Mouse (Mus musculus): ENCODE data around the gene Zcchc7. TPM values are rescaled to one million over a fixed set of nuclear protein-coding genes. Genes with fewer than 3 reads are reported as not detected.

Zcchc7 gene
- polyA plus RNA-seq, 1 experiment from 2014 or later: 39.5 TPM

- no peak for TF ChIP-seq CTCF (IDR thresholded peaks at IDR 0.05; ENCODE audit: low read depth)
- H3K27me3 ChIP-seq (replicated peaks; ENCODE audit: control insufficient read depth, insufficient read depth, low read length): no peaks in the 10 kb centered on the region
- no peak overlapping the region for H3K4me3 ChIP-seq (ENCODE audit: low read depth, low read length)
- H3K9me3 ChIP-seq (ENCODE audit: control insufficient read depth): no peaks in the 10 kb centered on the region
- H3K4me2 ChIP-seq (replicated peaks; ENCODE audit: low read depth): no peak overlapping the region
- no peak overlapping the region for H3K27ac ChIP-seq (ENCODE audit: low read depth, low read length)
- ATAC-seq: no peak
- H3K36me3 ChIP-seq (ENCODE audit: control insufficient read depth, insufficient read depth): no peaks in the 10 kb centered on the region
- 72% methylated on average over 5 of the region's 5 CpGs for WGBS
- H3K9ac ChIP-seq (ENCODE audit: low read depth, low read length): no peak overlapping the region
- H3K4me1 ChIP-seq (replicated peaks; ENCODE audit: control insufficient read depth, insufficient read depth, low read length): no peaks in the 10 kb centered on the region
These were observed 161.7 kb downstream of the Zcchc7 start for GRCm38 (mm10) chr4:44917312-44917848.

GRCm38 (mm10) chr4:44917907-44918306 is 162.2 kb downstream of the Zcchc7 start:
- Histone ChIP-seq H3K9ac (ENCODE audit: low read depth, low read length) (no peak overlapping the region), H3K36me3 (ENCODE audit: control insufficient read depth, insufficient read depth) (no peaks in the 10 kb centered on the region), H3K27ac (ENCODE audit: low read depth, low read length) (no peak overlapping the region), H3K27me3 (replicated peaks; ENCODE audit: control insufficient read depth, insufficient read depth, low read length) (no peaks in the 10 kb centered on the region), H3K4me3 (ENCODE audit: low read depth, low read length) (no peak overlapping the region), H3K9me3 (ENCODE audit: control insufficient read depth) (no peaks in the 10 kb centered on the region), H3K4me2 (replicated peaks; ENCODE audit: low read depth) (no peak overlapping the region), H3K4me1 (replicated peaks; ENCODE audit: control insufficient read depth, insufficient read depth, low read length) (no peaks in the 10 kb centered on the region)
- TF ChIP-seq CTCF (IDR thresholded peaks at IDR 0.05; ENCODE audit: low read depth): no peak
- WGBS: 80% methylated on average over 3 of the region's 3 CpGs
- ATAC-seq: no peak

- Histone ChIP-seq H3K4me3 (ENCODE audit: low read depth, low read length) (no peak overlapping the region), H3K27me3 (replicated peaks; ENCODE audit: control insufficient read depth, insufficient read depth, low read length) (no peaks in the 10 kb centered on the region), H3K36me3 (ENCODE audit: control insufficient read depth, insufficient read depth) (no peaks in the 10 kb centered on the region), H3K27ac (ENCODE audit: low read depth, low read length) (no peak overlapping the region), H3K9me3 (ENCODE audit: control insufficient read depth) (no peaks in the 10 kb centered on the region), H3K9ac (ENCODE audit: low read depth, low read length) (no peak overlapping the region), H3K4me2 (replicated peaks; ENCODE audit: low read depth) (no peak overlapping the region), H3K4me1 (replicated peaks; ENCODE audit: control insufficient read depth, insufficient read depth, low read length) (no peaks in the 10 kb centered on the region)
- ATAC-seq: no peak
- no peak for TF ChIP-seq CTCF (IDR thresholded peaks at IDR 0.05; ENCODE audit: low read depth)
- 82% methylated on average over 5 of the region's 5 CpGs for WGBS
These were observed 165.2 kb downstream of the Zcchc7 start for GRCm38 (mm10) chr4:44920831-44921230.

GRCm38 (mm10) chr4:44922466-44923128 is 166.9 kb downstream of the Zcchc7 start:
- Histone ChIP-seq H3K4me2 (replicated peaks; ENCODE audit: low read depth) (no peak overlapping the region), H3K27ac (ENCODE audit: low read depth, low read length) (no peak overlapping the region), H3K27me3 (replicated peaks; ENCODE audit: control insufficient read depth, insufficient read depth, low read length) (no peaks in the 10 kb centered on the region), H3K4me1 (replicated peaks; ENCODE audit: control insufficient read depth, insufficient read depth, low read length) (no peaks in the 10 kb centered on the region), H3K9me3 (ENCODE audit: control insufficient read depth) (no peaks in the 10 kb centered on the region), H3K9ac (ENCODE audit: low read depth, low read length) (no peak overlapping the region), H3K36me3 (ENCODE audit: control insufficient read depth, insufficient read depth) (peaks cover 13% of the 10 kb centered on the region), H3K4me3 (ENCODE audit: low read depth, low read length) (no peak overlapping the region)
- no peak for ATAC-seq
- 89% methylated on average over 7 of the region's 7 CpGs for WGBS
- no peak for TF ChIP-seq CTCF (IDR thresholded peaks at IDR 0.05; ENCODE audit: low read depth)

GRCm38 (mm10) chr4:44923129-44923481 is 167.4 kb downstream of the Zcchc7 start:
- no peak for TF ChIP-seq CTCF (IDR thresholded peaks at IDR 0.05; ENCODE audit: low read depth)
- ATAC-seq: no peak
- H3K9ac ChIP-seq (ENCODE audit: low read depth, low read length): no peak overlapping the region
- no peak overlapping the region for H3K4me2 ChIP-seq (replicated peaks; ENCODE audit: low read depth)
- peaks cover 13% of the 10 kb centered on the region for H3K36me3 ChIP-seq (ENCODE audit: control insufficient read depth, insufficient read depth)
- 87% methylated on average over 5 of the region's 5 CpGs for WGBS
- no peaks in the 10 kb centered on the region for H3K9me3 ChIP-seq (ENCODE audit: control insufficient read depth)
- no peak overlapping the region for H3K4me3 ChIP-seq (ENCODE audit: low read depth, low read length)
- no peaks in the 10 kb centered on the region for H3K27me3 ChIP-seq (replicated peaks; ENCODE audit: control insufficient read depth, insufficient read depth, low read length)
- H3K4me1 ChIP-seq (replicated peaks; ENCODE audit: control insufficient read depth, insufficient read depth, low read length): no peaks in the 10 kb centered on the region
- H3K27ac ChIP-seq (ENCODE audit: low read depth, low read length): no peak overlapping the region

GRCm38 (mm10) chr4:44927934-44928333 is 172.3 kb downstream of the Zcchc7 start:
- Histone ChIP-seq H3K9ac (ENCODE audit: low read depth, low read length) (no peak overlapping the region), H3K9me3 (ENCODE audit: control insufficient read depth) (no peaks in the 10 kb centered on the region), H3K4me1 (replicated peaks; ENCODE audit: control insufficient read depth, insufficient read depth, low read length) (no peaks in the 10 kb centered on the region), H3K27me3 (replicated peaks; ENCODE audit: control insufficient read depth, insufficient read depth, low read length) (no peaks in the 10 kb centered on the region), H3K4me3 (ENCODE audit: low read depth, low read length) (no peak overlapping the region), H3K4me2 (replicated peaks; ENCODE audit: low read depth) (no peak overlapping the region), H3K27ac (ENCODE audit: low read depth, low read length) (no peak overlapping the region), H3K36me3 (ENCODE audit: control insufficient read depth, insufficient read depth) (peaks cover 40% of the 10 kb centered on the region)
- no peak for TF ChIP-seq CTCF (IDR thresholded peaks at IDR 0.05; ENCODE audit: low read depth)
- WGBS: 86% methylated on average over 2 of the region's 2 CpGs
- ATAC-seq: no peak
